Mouse (Mus musculus): Measurements from ENCODE around the gene Lrrc42. TPM values are rescaled to one million over a fixed set of nuclear protein-coding genes. Genes with fewer than 3 reads are reported as not detected.

Lrrc42 gene
- polyA plus RNA-seq, 1 experiment from 2014 or later: 55.5 TPM

Other genes with a start within 250 kb of the Lrrc42 start
- gene Mrpl37, start 186.7 kb downstream of the Lrrc42 start, polyA plus RNA-seq (2015; fragmentation: Nextera tagmentation; extraction: Ambion mirVana): 83.6 and 85.2 TPM in 2 replicates
- gene Cyb5rl, start 186.5 kb downstream of the Lrrc42 start, polyA plus RNA-seq (2015; fragmentation: Nextera tagmentation; extraction: Ambion mirVana): 3.6 and 4.6 TPM in 2 replicates
- 0.16 TPM in 1 of 2 replicates, not detected in the other for gene Cdcp2, start 156.6 kb downstream of the Lrrc42 start, polyA plus RNA-seq (2015; fragmentation: Nextera tagmentation; extraction: Ambion mirVana)
- gene Tmem59, start 75.1 kb downstream of the Lrrc42 start, polyA plus RNA-seq (2015; fragmentation: Nextera tagmentation; extraction: Ambion mirVana): 355 and 390 TPM in 2 replicates
- 16.6 and 37.6 TPM in 2 replicates for gene Tceanc2, start 74.4 kb downstream of the Lrrc42 start, polyA plus RNA-seq (2015; fragmentation: Nextera tagmentation; extraction: Ambion mirVana)
- not detected in 2 replicates for gene Ldlrad1, start 44.4 kb downstream of the Lrrc42 start, polyA plus RNA-seq (2015; fragmentation: Nextera tagmentation; extraction: Ambion mirVana)
- gene Hspb11, start 61 bp upstream of the Lrrc42 start, polyA plus RNA-seq (2015; fragmentation: Nextera tagmentation; extraction: Ambion mirVana): 34.8 and 37.3 TPM in 2 replicates
- gene Dio1, start 53.6 kb upstream of the Lrrc42 start, polyA plus RNA-seq (2015; fragmentation: Nextera tagmentation; extraction: Ambion mirVana): not detected in 2 replicates
- gene Yipf1, start 60.8 kb upstream of the Lrrc42 start, polyA plus RNA-seq (2015; fragmentation: Nextera tagmentation; extraction: Ambion mirVana): 57.0 and 61.4 TPM in 2 replicates
- 17.6 and 19.9 TPM in 2 replicates for gene Ndc1, start 114.3 kb upstream of the Lrrc42 start, polyA plus RNA-seq (2015; fragmentation: Nextera tagmentation; extraction: Ambion mirVana)
- 3.3 and 4.2 TPM in 2 replicates for gene Glis1, start 181.1 kb upstream of the Lrrc42 start, polyA plus RNA-seq (2015; fragmentation: Nextera tagmentation; extraction: Ambion mirVana)